Mouse (Mus musculus): Measurements from ENCODE around the gene Ccdc12.
A peak's percentile ranks its signal among the peaks of the same experiment; 100 is the strongest.

The Ccdc12 gene

DNA sequence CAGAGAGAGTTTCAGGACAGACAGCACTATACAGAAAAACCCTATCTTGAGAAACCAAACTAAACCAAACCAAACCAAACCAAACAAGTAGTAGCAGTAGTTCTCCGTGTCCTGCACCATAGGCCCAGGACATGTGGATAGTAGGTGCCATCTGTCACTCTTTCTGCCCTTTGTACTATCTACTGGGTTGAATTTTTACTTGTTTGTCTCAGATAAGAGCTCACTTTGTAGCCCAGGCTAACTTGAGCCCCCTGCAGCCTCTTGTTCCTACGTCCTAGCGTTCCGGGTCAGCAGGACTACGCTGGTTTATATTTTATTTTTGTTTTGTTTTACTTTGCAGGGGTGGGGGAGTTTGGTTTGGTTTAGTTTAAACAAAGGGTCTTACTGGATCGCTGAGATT, 47.6 kb downstream of the Ccdc12 start:
- ATAC-seq (ENCODE audit: low TSS enrichment): no peak

GRCm38 (mm10) chr9:110706784-110707183, 50.5 kb downstream of the Ccdc12 start:
- ATAC-seq (ENCODE audit: low TSS enrichment): no peak

DNA sequence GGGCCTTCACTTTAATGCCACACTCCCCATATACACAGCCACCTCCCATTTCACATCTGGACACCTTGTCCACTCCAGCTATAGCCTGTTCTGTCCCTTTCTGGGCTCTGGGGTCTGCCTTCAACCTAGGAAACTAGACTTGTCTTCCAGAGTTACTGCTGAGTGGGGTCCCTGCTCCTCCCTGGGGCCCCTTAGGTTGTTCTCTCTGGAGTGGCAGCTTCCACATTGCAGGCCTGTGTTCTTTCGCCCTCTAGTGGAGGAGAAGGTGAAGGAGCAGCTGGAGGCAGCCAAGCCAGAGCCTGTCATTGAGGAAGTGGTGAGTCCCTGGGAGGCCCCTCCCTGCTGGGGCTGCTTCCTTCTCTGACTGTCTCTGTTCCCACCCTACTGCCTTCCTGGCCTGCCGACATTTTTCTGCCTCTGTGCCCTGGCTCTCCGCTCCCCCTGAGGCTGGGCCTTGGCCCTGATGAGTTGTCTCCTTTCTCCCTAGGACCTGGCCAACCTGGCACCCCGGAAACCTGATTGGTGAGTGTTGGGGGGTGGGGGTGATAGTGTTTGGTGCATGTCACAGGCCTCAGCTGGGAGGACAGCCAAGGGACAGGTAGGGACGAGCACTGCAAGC, 53.4 kb downstream of the Ccdc12 start:
- peak; percentile 79 for ATAC-seq (ENCODE audit: low TSS enrichment)

- no peak for ATAC-seq (ENCODE audit: low TSS enrichment)
Measured at GRCm38 (mm10) chr9:110711532-110711931, 55.2 kb downstream of the Ccdc12 start.

GRCm38 (mm10) chr9:110711996-110712395, 55.7 kb downstream of the Ccdc12 start:
- ATAC-seq (ENCODE audit: low TSS enrichment): peak; percentile 62

- ATAC-seq (ENCODE audit: low TSS enrichment): no peak
Measured at GRCm38 (mm10) chr9:110712545-110712944, 56.2 kb downstream of the Ccdc12 start.

- no peak for ATAC-seq (ENCODE audit: low TSS enrichment)
Measured at GRCm38 (mm10) chr9:110713389-110713788, 57.1 kb downstream of the Ccdc12 start.

GRCm38 (mm10) chr9:110715426-110715825, 59.1 kb downstream of the Ccdc12 start:
- ATAC-seq (ENCODE audit: low TSS enrichment): no peak

GRCm38 (mm10) chr9:110716775-110717174, 60.5 kb downstream of the Ccdc12 start:
- peak; percentile 62 for ATAC-seq (ENCODE audit: low TSS enrichment)

GRCm38 (mm10) chr9:110718071-110718470, 61.8 kb downstream of the Ccdc12 start:
- no peak for ATAC-seq (ENCODE audit: low TSS enrichment)

DNA sequence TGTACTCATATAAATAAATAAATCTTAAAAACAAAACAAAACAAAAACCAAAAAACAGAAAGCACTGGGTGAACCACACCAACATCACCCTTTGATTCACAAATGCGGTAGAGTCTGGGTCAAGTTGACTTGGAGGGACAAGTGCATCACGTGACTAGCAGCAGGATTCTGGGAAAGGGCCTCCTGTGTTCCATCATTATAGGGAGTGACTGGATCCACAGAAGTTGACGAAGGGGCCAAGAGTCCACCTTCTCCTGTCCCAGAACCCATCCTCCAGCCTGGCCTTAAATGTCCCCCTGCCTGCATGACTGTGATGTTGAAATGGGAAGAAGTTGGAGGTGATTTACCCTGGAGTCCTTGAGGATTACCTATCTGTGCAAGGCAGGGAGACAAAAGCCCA, 62.5 kb downstream of the Ccdc12 start:
- no peak for ATAC-seq (ENCODE audit: low TSS enrichment)

GRCm38 (mm10) chr9:110719977-110720376, 63.7 kb downstream of the Ccdc12 start:
- no peak for ATAC-seq (ENCODE audit: low TSS enrichment)

DNA sequence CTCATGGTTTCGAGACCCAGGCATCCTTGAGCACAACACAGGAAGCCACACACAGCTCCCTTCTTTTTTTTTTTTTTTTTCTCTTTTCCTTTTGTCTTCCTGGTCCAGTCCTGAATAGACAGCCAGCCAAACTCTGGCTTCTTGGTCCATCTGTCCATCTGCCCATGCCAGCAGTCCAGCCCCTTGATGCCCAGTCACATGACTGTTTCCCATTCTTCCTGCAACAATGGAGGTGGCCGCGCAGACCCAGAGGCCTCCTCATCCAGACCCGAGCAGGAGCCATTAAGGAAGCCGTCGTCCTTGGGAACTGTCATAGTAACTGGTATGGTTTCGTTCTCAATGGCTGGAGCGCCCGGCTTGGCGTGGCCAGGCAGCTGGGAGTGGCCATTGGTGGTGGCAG, 65.8 kb downstream of the Ccdc12 start:
- no peak for ATAC-seq (ENCODE audit: low TSS enrichment)

DNA sequence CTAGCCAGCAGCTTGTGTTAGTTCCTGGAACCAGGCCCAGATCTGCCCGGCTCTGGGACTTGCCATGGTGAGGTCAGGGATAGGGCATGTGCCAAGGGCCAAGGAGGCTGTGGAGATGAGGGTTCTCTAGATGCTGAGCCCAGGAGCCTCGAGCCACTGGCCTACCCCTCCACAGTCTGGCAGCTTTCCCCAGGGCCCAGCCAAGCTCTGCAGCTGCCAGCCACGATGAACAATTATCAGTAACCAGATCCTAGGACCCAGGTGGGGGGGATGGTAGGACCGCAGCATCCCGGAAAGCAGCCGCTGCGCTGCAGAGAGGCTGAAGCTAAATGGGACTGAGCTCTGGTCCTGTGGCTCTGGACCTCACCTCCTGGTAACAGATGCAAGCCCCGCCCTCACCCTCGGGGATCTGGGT, 69.4 kb downstream of the Ccdc12 start:
- peak; percentile 28; the same call in 1 of the 2 replicates for ATAC-seq (ENCODE audit: low TSS enrichment)

DNA sequence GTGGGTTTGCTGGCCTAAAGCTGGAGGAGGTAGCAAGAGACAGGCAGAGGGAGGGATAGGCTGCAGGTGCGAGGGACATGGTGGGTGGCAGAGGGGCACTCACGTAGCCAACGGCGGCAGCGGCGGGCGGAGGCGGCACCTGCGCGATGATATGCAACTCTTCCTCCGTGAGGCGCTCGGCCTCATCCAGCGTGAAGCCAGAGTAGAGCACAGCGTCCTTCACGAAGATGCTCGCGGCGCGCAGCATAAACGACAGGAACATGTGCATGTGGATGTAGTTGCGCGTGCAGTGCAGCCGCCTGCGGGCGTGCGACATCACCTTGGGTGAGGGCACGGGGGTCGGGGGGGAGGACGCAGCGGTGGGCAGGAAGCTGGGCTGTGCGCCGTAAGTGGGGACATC, 70.6 kb downstream of the Ccdc12 start:
- ATAC-seq (ENCODE audit: low TSS enrichment): 0 out of 2 replicates have a peak, but pooled peaks have one; percentile 20

- no peak for ATAC-seq (ENCODE audit: low TSS enrichment)
Measured at GRCm38 (mm10) chr9:110729841-110730240, 73.5 kb downstream of the Ccdc12 start.

DNA sequence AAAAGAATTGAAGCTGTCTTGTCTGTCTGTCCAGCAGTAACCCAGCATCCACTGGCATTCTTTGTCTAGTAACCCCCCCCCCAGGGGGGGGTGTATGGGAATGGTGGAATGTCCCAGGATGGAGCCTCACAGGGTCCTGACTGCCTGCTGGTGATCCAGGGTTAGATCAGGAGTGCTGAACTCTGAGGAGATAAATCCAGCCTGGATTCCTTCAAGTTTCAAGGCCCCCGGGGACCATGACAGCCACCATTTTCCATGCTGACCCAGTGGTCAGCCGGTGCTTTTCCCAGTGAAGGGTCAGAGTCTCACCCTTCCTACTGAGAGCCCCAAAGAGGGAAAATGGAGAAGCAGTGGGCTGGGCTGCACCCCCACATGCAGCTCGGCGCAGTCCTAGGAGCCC, 75.6 kb downstream of the Ccdc12 start:
- no peak for ATAC-seq (ENCODE audit: low TSS enrichment)

DNA sequence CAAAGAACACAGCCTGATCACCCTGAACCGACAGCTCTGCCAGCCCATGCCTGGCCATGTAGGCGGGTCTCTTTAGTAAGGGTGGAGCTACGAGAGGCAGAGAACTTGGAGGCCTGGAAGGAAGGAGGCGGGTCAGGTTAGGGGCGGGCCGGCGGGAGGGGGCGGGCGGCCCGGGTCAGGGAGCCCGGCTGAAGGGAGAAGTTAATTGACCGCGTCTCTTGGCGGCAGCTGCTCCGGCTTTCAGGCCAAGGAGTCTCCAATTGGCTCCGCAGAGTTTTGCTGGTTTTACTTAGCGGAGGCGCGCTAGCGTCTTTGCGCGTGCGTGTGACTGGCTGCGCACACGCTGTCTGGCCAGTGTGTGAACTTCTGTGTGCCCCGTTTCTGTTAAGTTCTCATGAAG, 76.3 kb downstream of the Ccdc12 start:
- peak; percentile 52; the same call in 1 of the 2 replicates for ATAC-seq (ENCODE audit: low TSS enrichment)

DNA sequence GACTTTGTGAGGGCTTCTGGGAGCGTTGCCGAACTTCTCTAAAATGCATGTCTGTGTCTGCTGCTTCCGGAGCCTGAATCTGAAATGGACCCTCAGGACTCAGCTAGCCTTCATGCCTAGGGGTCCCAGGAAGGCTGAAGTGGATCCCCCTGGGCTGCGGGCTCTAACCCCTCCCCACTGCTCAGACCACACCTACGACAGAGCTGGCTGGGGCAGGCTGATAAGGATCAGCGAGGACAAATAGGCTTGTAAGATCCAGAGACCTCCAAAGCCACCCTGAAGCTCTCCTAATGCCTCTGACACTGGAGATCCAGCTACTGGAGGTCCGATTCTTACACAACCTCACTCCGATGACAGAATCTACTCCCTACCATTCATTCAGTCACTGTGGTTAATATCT, 76.8 kb downstream of the Ccdc12 start:
- no peak for ATAC-seq (ENCODE audit: low TSS enrichment)

GRCm38 (mm10) chr9:110734154-110734553, 77.9 kb downstream of the Ccdc12 start:
- ATAC-seq (ENCODE audit: low TSS enrichment): no peak

DNA sequence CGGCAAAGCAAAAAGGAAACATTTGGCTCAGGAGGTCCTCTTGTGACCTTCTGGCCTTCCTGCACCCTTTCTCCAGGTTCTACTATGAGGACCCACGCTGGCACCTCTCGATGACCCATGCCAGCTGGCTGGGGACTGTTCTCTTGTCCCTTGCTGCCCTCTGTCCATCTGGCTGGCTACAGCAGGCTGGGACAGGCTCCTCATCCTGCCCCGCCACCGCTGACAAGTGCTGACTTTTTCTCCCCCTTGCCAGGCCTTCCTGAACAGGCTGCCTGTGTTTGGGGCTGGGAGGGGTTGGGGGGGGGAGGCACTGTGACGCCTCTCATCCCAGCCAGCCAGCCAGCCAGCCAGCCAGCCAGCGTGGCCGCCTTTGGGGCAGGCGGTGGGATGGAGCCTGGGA, 80.1 kb downstream of the Ccdc12 start:
- no peak for ATAC-seq (ENCODE audit: low TSS enrichment)

DNA sequence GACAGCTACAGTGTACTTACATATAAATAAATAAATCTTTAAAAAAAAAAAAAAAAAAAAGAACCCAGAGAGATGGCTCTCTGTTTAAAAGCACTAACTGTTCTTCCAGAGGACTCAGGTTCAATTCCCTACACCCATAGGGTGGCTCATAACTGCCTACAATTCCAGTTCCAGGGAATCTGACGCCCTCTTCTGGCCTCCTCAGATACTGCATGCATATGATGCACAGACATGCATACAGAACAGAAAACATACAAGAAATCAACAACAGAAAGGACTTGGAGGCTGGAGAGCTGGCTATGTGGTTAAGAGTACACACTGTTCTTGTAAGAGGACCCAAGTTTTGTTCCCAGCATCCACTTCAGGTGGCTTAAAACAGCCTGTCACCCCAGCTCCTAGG, 81.8 kb downstream of the Ccdc12 start:
- no peak for ATAC-seq (ENCODE audit: low TSS enrichment)

GRCm38 (mm10) chr9:110739961-110740360, 83.7 kb downstream of the Ccdc12 start:
- ATAC-seq (ENCODE audit: low TSS enrichment): no peak

- no peak; the same call in 1 of the 2 replicates for ATAC-seq (ENCODE audit: low TSS enrichment)
Measured at GRCm38 (mm10) chr9:110741711-110742294, 85.5 kb downstream of the Ccdc12 start, which contains the start of gene Myl3. Gene Myl3, plus strand, starts transcription at chr9:110741861.

All from frontal cortex, adult (tissue).